Mouse (Mus musculus): ENCODE results near the gene Zfp866. TPM values are rescaled to one million over a fixed set of nuclear protein-coding genes. Genes with fewer than 3 reads are reported as not detected.

The Zfp866 gene
- 8.5 and 11.3 TPM in 2 replicates for polyA plus RNA-seq (2012; rRNA removed)

DNA sequence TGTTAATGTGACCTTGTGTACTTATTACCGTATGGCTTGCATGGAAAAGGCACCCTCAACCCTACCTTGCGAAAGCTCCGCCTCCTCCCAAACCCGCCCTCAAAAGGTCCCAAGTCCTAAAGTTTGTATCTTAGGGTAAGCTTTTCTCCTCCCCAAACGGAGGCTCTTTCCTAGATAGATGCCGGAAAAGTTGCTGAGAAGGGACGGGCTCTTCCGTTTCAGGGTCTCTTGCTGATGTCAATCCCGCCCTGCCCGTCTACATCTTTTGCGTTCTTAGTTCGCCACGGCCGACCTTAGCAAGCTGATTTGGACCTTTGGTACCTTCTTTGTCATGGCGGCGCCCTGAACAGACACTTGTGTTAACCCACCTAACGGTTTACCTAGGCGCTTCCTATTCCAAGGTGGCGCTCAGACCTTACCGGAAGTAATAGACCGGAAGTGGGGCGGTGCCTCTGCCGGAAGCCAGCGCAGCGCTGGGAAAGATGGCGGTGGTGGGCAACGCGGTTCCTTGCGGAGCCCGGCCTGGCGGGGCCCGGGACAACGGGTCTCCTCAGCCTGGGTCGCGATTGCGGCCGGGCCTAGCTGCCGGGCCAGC lies at the start of gene Zfp866, which contains the start of gene Atp13a1:
Zfp866 (minus strand) TSS at position 406 of the 595 bp plus-strand sequence.
Atp13a1 (plus strand) TSS at position 391 of the 595 bp plus-strand sequence.
- peak; percentile 95 for DNase-seq
- H3K4me3 ChIP-seq (ENCODE audit: insufficient read depth, low read depth, low read length): peak within 1 kb of the TSS; percentile 68
- no peak for TF ChIP-seq CTCF (conservative IDR thresholded peaks at IDR 0.05; ENCODE audit: insufficient read depth, insufficient read length, low read depth, low read length)
- peak; percentile 59 for TF ChIP-seq POLR2A (IDR thresholded peaks at IDR 0.05; ENCODE audit: low read depth, low read length)
- H3K27me3 ChIP-seq (replicated peaks; ENCODE audit: control insufficient read depth, insufficient read depth, low read length): no peaks in the 10 kb centered on the region
- H3K36me3 ChIP-seq (ENCODE audit: control insufficient read depth, insufficient read depth, low read length): no peaks in the 10 kb centered on the region
- WGBS: under 1% methylated on average over 38 of the region's 38 CpGs
- H3K27ac ChIP-seq (ENCODE audit: insufficient read depth, low read depth, low read length): peak within 1 kb of the TSS; percentile 87
- peaks cover 7% of the 10 kb centered on the region; the same call in 1 of the 2 replicates for H3K4me1 ChIP-seq (ENCODE audit: control insufficient read depth, insufficient read depth, low read length)

DNA sequence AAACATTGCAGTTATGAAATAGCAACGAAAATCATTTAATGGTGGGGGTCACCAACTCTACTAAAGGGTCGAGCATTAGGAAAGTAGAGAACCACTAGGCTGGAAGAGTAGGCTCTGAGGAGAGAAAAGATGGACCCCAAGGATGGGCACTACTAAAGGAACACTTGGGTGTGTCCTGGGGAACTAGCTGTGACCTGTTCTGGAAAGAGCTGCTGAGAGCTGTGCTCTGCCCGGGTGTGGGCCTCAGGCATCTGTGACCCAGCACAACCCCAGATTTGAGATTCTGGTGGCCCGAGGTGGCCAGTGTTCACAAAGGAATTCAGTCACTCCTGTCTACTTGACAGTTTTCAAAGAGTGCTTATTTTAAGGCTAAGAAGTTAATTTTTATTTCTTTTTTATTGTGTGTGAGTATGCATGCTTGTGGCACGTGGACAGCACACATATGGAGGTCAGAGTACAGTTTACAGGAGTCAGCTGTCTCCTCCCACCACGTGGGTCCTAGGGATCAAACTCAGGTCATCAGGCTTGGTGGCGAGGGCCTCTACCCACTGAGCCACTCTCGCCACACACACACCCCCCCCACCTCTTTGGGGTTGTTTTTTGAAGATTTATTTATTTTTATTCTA lies 46.2 kb upstream of the Zfp866 start:
- no peak for TF ChIP-seq POLR2A (IDR thresholded peaks at IDR 0.05; ENCODE audit: low read depth, low read length)
- H3K27me3 ChIP-seq (replicated peaks; ENCODE audit: control insufficient read depth, insufficient read depth, low read length): no peaks in the 10 kb centered on the region
- 55% methylated on average over 8 of the region's 8 CpGs for WGBS
- peak; percentile 70 for DNase-seq
- H3K4me3 ChIP-seq (ENCODE audit: insufficient read depth, low read depth, low read length): no peak overlapping the region
- H3K27ac ChIP-seq (ENCODE audit: insufficient read depth, low read depth, low read length): no peak overlapping the region
- H3K36me3 ChIP-seq (ENCODE audit: control insufficient read depth, insufficient read depth, low read length): no peaks in the 10 kb centered on the region
- H3K4me1 ChIP-seq (ENCODE audit: control insufficient read depth, insufficient read depth, low read length): peaks cover 5% of the 10 kb centered on the region; the same call in 1 of the 2 replicates

DNA sequence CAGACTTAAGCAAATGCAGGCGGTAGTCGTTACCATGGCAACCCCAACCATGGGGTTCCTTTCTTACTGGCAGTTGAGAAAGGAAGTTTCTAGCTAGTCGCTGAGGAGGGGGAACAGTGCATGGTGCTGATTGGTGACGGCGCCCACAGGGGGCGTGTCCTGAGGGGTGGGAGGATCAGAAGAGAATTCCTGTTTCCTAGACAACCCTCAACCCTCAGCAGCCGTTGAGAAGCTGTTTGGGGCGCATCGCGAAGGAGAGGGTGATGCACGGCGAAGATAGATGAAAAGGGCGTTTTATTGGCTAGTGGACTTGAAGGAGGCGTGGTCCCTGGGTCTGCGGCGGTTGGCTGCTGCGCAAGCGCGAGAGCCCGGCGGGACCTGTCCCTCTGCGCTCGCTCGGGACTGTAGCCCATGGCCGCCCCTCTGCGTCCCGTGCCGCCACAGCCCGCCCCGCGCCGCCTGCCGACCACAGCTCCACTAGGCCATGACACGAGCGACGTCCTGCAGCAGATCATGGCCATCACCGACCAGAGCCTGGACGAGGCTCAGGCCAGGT lies 41.4 kb upstream of the Zfp866 start, which contains the start of gene Pbx4:
Pbx4 (plus strand) TSS at position 194 of the 556 bp plus-strand sequence.
- Histone ChIP-seq H3K4me1 (ENCODE audit: control insufficient read depth, insufficient read depth, low read length) (peaks cover 8% of the 10 kb centered on the region; the same call in 1 of the 2 replicates), H3K4me3 (ENCODE audit: insufficient read depth, low read depth, low read length) (peak within 1 kb of the TSS; percentile 47), H3K27ac (ENCODE audit: insufficient read depth, low read depth, low read length) (no peak within 1 kb of the TSS), H3K27me3 (replicated peaks; ENCODE audit: control insufficient read depth, insufficient read depth, low read length) (no peaks in the 10 kb centered on the region), H3K36me3 (ENCODE audit: control insufficient read depth, insufficient read depth, low read length) (no peaks in the 10 kb centered on the region)
- under 1% methylated on average over 38 of the region's 38 CpGs for WGBS
- peak; percentile 85 for DNase-seq
- TF ChIP-seq CTCF (conservative IDR thresholded peaks at IDR 0.05; ENCODE audit: insufficient read depth, insufficient read length, low read depth, low read length): no peak
- no peak for TF ChIP-seq POLR2A (IDR thresholded peaks at IDR 0.05; ENCODE audit: low read depth, low read length)

DNA sequence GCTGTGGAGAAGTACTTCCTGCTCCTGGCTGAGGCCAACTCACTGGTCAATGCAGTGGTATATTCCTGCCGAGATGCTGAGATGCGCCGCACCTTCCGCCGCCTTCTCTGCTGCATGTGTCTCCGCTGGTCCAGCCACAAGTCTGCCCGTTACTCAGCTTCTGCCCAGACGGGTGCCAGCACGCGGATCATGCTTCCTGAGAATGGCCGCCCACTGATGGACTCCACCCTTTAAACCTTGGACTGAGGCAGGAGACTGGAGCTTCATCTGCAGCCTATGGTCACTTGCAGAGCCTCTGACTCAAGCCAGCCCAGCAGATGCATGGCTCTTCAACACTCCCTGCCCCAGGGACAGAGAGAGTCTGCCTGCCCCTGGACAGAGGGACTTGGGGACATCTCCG lies 35.4 kb upstream of the Zfp866 start:
- Histone ChIP-seq H3K36me3 (ENCODE audit: control insufficient read depth, insufficient read depth, low read length) (no peaks in the 10 kb centered on the region), H3K4me1 (ENCODE audit: control insufficient read depth, insufficient read depth, low read length) (peaks cover 9% of the 10 kb centered on the region; the same call in 1 of the 2 replicates), H3K27me3 (replicated peaks; ENCODE audit: control insufficient read depth, insufficient read depth, low read length) (no peaks in the 10 kb centered on the region), H3K4me3 (ENCODE audit: insufficient read depth, low read depth, low read length) (no peak overlapping the region), H3K27ac (ENCODE audit: insufficient read depth, low read depth, low read length) (no peak overlapping the region)
- no peak for TF ChIP-seq POLR2A (IDR thresholded peaks at IDR 0.05; ENCODE audit: low read depth, low read length)
- no peak for TF ChIP-seq CTCF (conservative IDR thresholded peaks at IDR 0.05; ENCODE audit: insufficient read depth, insufficient read length, low read depth, low read length)
- WGBS: 68% methylated on average over 12 of the region's 12 CpGs
- DNase-seq: peak; percentile 75

DNA sequence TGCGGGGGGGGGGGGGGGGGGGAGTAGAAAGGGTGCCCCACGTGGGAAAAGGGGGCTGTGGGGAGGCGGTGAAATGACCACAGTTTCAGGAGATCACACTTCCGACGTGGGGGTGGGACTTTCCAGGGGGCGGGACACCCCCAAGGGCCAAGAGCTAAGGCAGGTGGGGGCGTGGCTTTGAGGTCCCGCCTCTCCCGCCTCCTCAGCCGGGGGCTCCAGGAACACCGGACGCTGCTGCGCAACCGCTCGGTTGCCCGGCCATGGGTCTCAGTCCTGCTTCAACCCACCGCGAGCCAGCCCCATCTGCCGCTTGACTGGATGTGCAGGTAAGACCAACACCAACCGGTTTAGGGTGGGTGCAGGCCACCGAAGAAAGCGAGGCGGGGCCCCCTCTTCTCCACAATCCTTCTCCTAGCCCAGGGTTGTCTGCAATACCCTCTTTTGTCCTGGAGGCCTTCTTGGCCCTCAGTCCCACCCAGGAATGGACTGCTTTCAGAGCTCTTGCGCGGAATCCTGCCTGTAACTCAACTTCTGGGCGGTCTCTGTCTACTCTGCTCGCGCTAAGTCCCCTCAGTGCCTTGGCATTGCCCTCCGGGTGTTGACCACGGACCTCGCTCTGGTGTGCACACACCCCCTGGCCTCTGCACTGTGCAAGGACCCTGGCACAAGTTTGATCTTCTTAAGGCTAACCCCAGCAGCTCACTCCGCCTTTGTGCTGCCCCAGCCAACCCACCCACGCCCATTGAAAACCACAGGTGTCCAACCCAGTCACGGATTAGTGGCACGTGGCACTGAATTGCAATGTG lies 31.6 kb upstream of the Zfp866 start, which contains the start of gene Lpar2:
Lpar2 (plus strand) TSS at position 44 of the 806 bp plus-strand sequence.
- peak within 1 kb of the TSS; percentile 76 for H3K4me3 ChIP-seq (ENCODE audit: insufficient read depth, low read depth, low read length)
- WGBS: 4% methylated on average over 33 of the region's 35 CpGs
- DNase-seq: peak; percentile 82
- no peaks in the 10 kb centered on the region for H3K27me3 ChIP-seq (replicated peaks; ENCODE audit: control insufficient read depth, insufficient read depth, low read length)
- no peaks in the 10 kb centered on the region for H3K36me3 ChIP-seq (ENCODE audit: control insufficient read depth, insufficient read depth, low read length)
- peak within 1 kb of the TSS; percentile 29 for H3K27ac ChIP-seq (ENCODE audit: insufficient read depth, low read depth, low read length)
- TF ChIP-seq CTCF (conservative IDR thresholded peaks at IDR 0.05; ENCODE audit: insufficient read depth, insufficient read length, low read depth, low read length) (no peak), POLR2A (IDR thresholded peaks at IDR 0.05; ENCODE audit: low read depth, low read length) (peak; percentile 3)
- peaks cover 9% of the 10 kb centered on the region; the same call in 1 of the 2 replicates for H3K4me1 ChIP-seq (ENCODE audit: control insufficient read depth, insufficient read depth, low read length)

DNA sequence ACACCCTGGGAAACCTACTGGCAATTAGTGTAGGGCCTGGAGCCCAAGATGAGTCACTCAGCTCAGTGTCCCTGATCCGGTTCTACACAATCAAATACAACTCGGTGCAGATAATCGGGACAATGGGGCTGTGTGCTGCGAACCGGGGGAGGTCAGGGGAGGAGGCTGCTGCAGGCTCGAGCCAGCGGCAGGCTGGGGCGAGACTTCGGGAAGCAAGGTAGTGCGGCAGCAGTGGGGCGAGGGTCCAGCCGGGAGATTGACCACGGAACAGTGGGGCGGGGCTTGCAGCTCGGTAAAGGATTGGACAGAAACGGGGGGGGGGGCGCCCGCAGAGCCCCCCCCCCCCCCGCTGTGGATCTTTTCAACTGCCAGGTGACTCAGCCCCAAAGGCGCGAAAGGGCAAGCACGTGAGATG lies 31.0 kb upstream of the Zfp866 start:
- H3K27me3 ChIP-seq (replicated peaks; ENCODE audit: control insufficient read depth, insufficient read depth, low read length): no peaks in the 10 kb centered on the region
- H3K36me3 ChIP-seq (ENCODE audit: control insufficient read depth, insufficient read depth, low read length): no peaks in the 10 kb centered on the region
- H3K27ac ChIP-seq (ENCODE audit: insufficient read depth, low read depth, low read length): peak overlapping the region; percentile 13; the same call in 1 of the 2 replicates
- TF ChIP-seq POLR2A (IDR thresholded peaks at IDR 0.05; ENCODE audit: low read depth, low read length) (no peak), CTCF (conservative IDR thresholded peaks at IDR 0.05; ENCODE audit: insufficient read depth, insufficient read length, low read depth, low read length) (no peak)
- H3K4me1 ChIP-seq (ENCODE audit: control insufficient read depth, insufficient read depth, low read length): peaks cover 9% of the 10 kb centered on the region; the same call in 1 of the 2 replicates
- peak overlapping the region; percentile 44; the same call in 1 of the 2 replicates for H3K4me3 ChIP-seq (ENCODE audit: insufficient read depth, low read depth, low read length)
- peak; percentile 49 for DNase-seq
- 2% methylated on average over 16 of the region's 22 CpGs for WGBS

Measured in kidney, adult 2 months (tissue).